Mouse (Mus musculus): Measurements from ENCODE around the gene Ube2l3.

DNA sequence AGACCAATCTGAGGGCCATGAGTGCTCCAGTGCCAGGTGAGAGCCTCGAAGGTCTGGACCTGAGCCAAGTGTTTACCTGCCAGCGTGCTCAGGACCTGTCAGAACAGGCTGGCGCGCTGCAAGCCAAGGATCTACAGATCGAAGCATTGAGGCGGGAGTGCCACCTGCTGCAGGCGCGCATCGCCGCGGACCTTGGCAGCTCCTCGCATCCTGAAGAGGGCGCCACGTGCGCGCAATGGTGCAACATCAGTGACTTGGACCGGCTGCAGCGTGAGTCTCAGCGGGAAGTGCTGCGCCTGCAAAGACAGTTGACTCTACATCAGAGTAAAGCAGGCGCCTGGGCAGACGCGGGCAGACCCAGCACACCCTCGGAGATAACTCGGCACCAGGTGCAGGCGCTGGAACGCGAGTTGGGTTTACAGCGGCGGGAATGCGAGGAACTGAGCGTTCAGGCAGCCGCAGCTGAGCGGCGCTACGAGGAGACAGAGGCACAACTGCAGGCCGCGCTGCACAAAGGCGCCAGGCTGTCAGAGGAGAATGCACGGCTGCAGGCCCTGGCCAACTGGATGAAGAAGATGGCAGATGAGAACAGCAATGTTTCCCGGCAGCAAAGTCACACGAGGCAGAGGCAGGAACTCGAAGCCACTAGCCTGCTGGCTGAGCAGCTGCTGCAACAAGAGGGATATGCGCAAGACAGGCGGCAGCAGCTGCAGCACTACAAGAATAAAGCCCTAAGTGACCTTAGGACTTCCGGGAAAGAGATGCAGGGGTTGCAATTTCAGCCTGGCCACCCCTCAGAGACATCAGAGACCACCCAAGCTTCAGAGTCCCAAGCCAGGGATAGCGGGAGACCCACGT lies 7.8 kb upstream of the Ube2l3 start:
- peak; percentile 84 for TF ChIP-seq CTCF (IDR thresholded peaks at IDR 0.05; ENCODE audit: borderline replicate concordance, insufficient read depth, low read depth, low read length)
- TF ChIP-seq POLR2A (IDR thresholded peaks at IDR 0.05; ENCODE audit: borderline replicate concordance, insufficient read depth, low read length) = no peak

All from cerebellum, adult 2 months (tissue).